Mouse (Mus musculus) hindbrain, embryonic 10.5 days (tissue): ENCODE data around the gene Sugct. TPM values are rescaled to one million over a fixed set of nuclear protein-coding genes. Genes with fewer than 3 reads are reported as not detected.
A peak's percentile ranks its signal among the peaks of the same experiment; 100 is the strongest.

Source experiments
- DNase-seq: peaks from one replicate; pipeline ENCODE4 v3.0.0-alpha.2; 2017; ENCODE audit warnings: low spot score
- H3K27ac ChIP-seq: fragments of 300-500 bp; sonication (generic); 2 replicates; pipeline ENCODE4 v1.5.1; 2016; ENCODE audit warnings: mild to moderate bottlenecking, moderate library complexity
- H3K27me3 ChIP-seq: fragments of 300-500 bp; sonication (generic); 2 replicates; pipeline ENCODE4 v1.6.1; 2016; ENCODE audit warnings: mild to moderate bottlenecking; ENCODE audit not compliant: poor library complexity, insufficient read depth, severe bottlenecking
- H3K36me3 ChIP-seq: fragments of 300-500 bp; sonication (generic); 2 replicates; pipeline ENCODE4 v1.6.1; 2016; ENCODE audit warnings: mild to moderate bottlenecking, moderate library complexity
- H3K4me1 ChIP-seq: fragments of 300-500 bp; sonication (generic); replicated peaks from 2 replicates; pipeline ENCODE4 v1.6.1; 2016; ENCODE audit warnings: mild to moderate bottlenecking
- H3K4me3 ChIP-seq: fragments of 300-500 bp; sonication (generic); 2 replicates; pipeline ENCODE4 v1.5.1; 2016; ENCODE audit warnings: mild to moderate bottlenecking, moderate library complexity
- H3K9me3 ChIP-seq: fragments of 300-500 bp; sonication (generic); 2 replicates; pipeline ENCODE4 v1.6.1; 2016; ENCODE audit warnings: mild to moderate bottlenecking, moderate library complexity
- WGBS: fragments of 180-500 bp; shearing (Covaris S2); methylation state at CpG from one replicate; pipeline ENCODE4 v1.1.7; 2016; 5-methylcytosine and 5-hydroxymethylcytosine counted together
- polyA plus RNA-seq: library from polyadenylated mRNA; unstranded; fragments of >200 nt; fragmentation: Nextera tagmentation; extraction: Ambion mirVana; gene quantifications from 2 replicates; pipeline ENCODE4 v1.2.1, GENCODE M21; 2016

Sugct gene
- polyA plus RNA-seq = 3.1 and 3.7 TPM in 2 replicates

DNA sequence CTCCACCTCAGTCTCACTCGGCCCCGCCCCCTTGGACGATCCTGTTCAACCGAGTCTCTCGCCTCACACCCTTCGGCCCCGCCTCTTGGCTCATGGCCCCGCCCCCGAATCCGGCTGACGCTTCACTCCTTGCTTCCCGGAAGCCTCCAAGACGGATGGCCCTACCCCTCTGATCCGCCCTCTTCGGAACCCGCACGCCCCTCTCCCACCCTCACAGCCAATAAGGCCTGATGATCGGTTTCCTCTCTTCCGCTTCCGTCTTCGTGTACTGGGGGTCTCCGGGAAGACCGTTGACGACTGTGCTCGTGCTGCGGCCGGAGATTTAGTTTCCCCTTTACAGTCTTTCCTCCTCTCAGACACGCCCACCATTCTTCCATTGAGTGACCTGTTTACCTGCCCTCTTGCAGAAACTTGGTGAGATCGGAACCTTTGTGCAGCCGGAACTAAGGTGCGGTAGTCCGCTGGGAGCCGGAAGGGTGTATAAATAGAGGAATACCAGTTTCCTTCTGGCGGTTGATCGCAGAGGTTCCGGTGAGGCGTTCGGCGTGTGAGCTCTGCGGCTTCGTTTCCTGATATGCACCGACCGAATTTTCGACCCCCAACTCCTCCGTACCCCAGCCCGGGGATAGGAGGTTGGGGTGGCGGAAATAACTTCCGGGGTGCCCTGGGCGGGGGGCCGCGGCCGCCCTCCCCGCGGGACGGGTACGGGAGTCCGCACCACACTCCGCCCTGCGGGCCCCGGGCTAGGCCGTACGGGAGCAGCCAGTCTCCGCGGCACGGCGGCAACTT, at the start of gene Sugct, which contains the start of gene Mplkip:
Gene Sugct, minus strand, starts transcription at position 643 of the 789 bp plus-strand sequence.
Gene Mplkip, plus strand, starts transcription at position 282 of the 789 bp plus-strand sequence.
- under 1% methylated on average over 66 of the region's 66 CpGs for WGBS
- peak within 1 kb of the TSS; percentile 94 for H3K27ac ChIP-seq
- H3K4me1 ChIP-seq = peaks cover 15% of the 10 kb centered on the region
- peak within 1 kb of the TSS; percentile 85 for H3K4me3 ChIP-seq
- H3K36me3 ChIP-seq = peaks cover 4% of the 10 kb centered on the region; the same call in 1 of the 2 replicates
- no peaks in the 10 kb centered on the region for H3K27me3 ChIP-seq
- no peaks in the 10 kb centered on the region for H3K9me3 ChIP-seq
- peak; percentile 100 for DNase-seq

DNA sequence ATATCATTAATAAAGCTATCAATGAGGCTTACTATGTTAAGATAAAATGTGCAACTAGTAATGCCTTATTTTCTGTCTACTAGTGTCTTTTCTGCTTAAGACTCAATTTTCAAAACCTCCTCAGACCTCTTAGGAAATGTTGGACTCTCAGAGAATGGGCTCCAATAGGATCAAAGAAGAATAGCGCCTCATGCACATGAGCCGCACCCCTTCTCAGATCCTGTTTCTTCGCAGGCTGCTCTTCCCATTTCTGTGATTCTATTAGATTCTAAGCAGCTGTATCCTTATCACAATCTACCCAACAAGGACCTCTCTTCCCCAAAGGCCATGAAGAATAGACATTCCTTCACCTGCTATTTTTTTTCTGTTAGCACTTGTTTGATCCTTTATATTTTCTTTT, 33.4 kb upstream of the Sugct start:
- Histone ChIP-seq H3K4me3 (no peak overlapping the region), H3K36me3 (peaks cover 26% of the 10 kb centered on the region), H3K27ac (no peak overlapping the region), H3K9me3 (no peaks in the 10 kb centered on the region), H3K27me3 (no peaks in the 10 kb centered on the region), H3K4me1 (no peaks in the 10 kb centered on the region)
- WGBS = 96% methylated on average over 3 of the region's 3 CpGs
- DNase-seq = no peak

DNA sequence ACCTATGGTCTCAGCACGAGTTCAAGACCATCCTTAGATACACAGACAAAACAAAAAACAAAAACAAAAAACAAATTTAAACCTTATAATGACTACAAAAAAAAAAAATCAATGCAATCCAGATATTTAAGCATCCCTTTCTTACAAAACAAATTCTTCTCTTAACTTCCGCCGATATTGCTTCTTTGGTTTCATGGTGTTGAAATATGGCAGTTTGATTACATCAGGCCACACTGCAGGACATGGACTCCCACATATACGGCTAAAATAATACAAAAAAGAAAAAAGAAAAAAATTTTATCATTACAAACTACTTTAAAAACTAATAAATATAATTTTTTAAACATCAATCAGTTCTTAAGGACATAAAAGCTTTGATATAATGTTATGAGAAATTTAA, 32.6 kb upstream of the Sugct start:
- H3K4me3 ChIP-seq = no peak overlapping the region
- no peaks in the 10 kb centered on the region for H3K27me3 ChIP-seq
- no peaks in the 10 kb centered on the region for H3K4me1 ChIP-seq
- WGBS = 93% methylated on average over 4 of the region's 4 CpGs
- H3K27ac ChIP-seq = no peak overlapping the region
- H3K9me3 ChIP-seq = no peaks in the 10 kb centered on the region
- no peak for DNase-seq
- H3K36me3 ChIP-seq = peaks cover 25% of the 10 kb centered on the region

DNA sequence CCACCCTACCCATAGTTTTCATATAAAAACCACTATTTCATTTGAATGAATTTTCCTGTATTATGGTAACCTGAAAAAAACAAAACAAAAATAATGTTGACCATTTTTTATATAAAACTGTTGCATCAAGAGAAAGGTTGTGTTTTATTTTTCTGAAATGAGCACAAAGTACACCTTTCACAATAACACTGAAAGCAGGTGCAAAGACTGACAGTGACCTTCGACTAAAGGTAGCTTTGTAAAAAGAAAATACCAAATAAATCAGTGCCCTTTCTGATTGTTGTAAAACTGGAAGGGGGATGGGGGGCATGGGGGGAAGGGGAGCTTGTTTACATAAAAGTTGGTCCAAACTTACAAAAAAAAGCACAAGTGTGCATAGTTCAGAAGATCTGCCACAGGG, 22.0 kb upstream of the Sugct start:
- no peaks in the 10 kb centered on the region for H3K9me3 ChIP-seq
- H3K27me3 ChIP-seq = no peaks in the 10 kb centered on the region
- no peak for DNase-seq
- no peak overlapping the region for H3K4me3 ChIP-seq
- H3K27ac ChIP-seq = no peak overlapping the region
- 97% methylated on average over 1 of the region's 1 CpGs for WGBS
- H3K36me3 ChIP-seq = peaks cover 49% of the 10 kb centered on the region
- no peaks in the 10 kb centered on the region for H3K4me1 ChIP-seq

DNA sequence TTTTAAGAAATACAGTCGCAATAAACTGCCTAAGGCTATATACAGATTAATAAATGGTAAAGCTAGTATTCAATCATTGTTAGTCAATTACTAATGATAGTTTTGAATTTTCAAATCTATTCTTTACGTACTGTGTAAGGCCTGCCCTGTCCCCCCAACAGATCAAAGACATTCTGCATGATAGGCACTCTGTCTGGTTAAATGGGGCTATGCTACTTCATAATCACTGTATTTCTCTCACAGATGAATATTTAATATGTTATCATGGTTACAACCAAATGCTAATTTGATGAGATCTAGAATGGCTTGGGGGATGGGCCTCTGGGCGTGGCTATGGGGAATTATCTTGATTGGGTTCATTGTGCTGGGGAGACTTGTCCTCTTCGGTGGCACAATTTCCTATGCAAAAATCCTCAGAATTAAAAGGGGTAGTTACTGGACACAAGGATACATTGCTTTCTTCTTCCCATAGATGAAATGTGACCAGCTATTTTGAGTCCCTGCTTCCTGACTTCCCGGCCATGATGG, 13.5 kb upstream of the Sugct start:
- WGBS = 90% methylated on average over 5 of the region's 5 CpGs
- H3K27ac ChIP-seq = no peak overlapping the region
- no peaks in the 10 kb centered on the region for H3K9me3 ChIP-seq
- H3K4me1 ChIP-seq = no peaks in the 10 kb centered on the region
- DNase-seq = no peak
- peaks cover 3% of the 10 kb centered on the region; the same call in 1 of the 2 replicates for H3K36me3 ChIP-seq
- no peak overlapping the region for H3K4me3 ChIP-seq
- H3K27me3 ChIP-seq = no peaks in the 10 kb centered on the region

DNA sequence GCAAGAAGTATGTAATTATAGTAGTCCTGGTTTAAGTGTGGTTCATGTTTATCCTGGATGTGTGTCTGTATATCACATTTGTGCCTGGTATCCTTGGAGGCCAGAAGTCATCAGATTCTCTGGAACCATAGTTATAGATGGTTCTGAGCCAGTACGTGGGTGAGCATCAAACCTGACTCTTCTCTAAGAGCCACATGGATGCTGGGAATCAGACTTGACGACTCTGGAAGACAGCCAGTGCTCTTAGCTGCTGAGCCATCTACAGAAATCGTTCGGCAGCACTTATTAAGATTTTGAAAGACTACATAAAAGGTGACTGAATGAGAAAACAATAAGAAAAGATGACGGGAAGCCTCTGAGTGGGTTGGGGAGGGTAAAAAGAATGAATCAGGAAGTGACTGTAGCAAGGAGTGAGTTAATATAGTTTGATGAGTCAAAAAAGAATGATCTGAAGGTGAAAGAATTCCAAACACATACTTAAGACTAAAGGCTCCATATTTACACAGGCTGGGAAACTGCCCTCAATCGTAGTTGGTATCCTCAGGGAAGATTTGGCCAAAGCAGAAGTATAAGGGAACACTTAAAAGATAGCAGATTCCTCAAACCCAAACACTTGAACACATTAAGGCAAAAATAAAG, 10.0 kb upstream of the Sugct start:
- DNase-seq = no peak
- Histone ChIP-seq H3K4me1 (no peaks in the 10 kb centered on the region), H3K36me3 (peaks cover 3% of the 10 kb centered on the region; the same call in 1 of the 2 replicates), H3K27ac (no peak overlapping the region), H3K27me3 (no peaks in the 10 kb centered on the region), H3K9me3 (no peaks in the 10 kb centered on the region), H3K4me3 (no peak overlapping the region)
- WGBS = 91% methylated on average over 6 of the region's 6 CpGs

DNA sequence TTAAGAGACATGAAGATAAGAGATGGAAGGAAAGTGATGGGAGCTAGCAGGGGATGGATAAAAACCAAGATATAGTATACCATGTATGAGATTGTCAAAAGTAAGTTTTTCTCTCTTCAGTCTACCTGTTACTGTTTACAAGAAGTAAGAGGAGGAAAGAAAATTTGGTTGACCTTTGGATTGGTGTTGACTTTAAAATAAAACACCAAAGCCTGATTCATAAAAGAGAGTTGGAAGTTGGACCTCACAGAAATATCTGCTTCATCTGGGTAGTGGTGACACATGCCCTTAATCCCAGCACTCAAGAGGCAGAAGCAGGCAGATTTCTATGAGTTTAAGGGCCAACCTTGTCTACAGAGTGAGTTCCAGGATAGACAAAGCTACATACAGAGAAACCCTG, 7.0 kb upstream of the Sugct start:
- Histone ChIP-seq H3K27me3 (no peaks in the 10 kb centered on the region), H3K27ac (no peak overlapping the region), H3K9me3 (no peaks in the 10 kb centered on the region), H3K36me3 (peaks cover 8% of the 10 kb centered on the region; the same call in 1 of the 2 replicates), H3K4me1 (no peaks in the 10 kb centered on the region), H3K4me3 (no peak overlapping the region)
- DNase-seq = no peak

DNA sequence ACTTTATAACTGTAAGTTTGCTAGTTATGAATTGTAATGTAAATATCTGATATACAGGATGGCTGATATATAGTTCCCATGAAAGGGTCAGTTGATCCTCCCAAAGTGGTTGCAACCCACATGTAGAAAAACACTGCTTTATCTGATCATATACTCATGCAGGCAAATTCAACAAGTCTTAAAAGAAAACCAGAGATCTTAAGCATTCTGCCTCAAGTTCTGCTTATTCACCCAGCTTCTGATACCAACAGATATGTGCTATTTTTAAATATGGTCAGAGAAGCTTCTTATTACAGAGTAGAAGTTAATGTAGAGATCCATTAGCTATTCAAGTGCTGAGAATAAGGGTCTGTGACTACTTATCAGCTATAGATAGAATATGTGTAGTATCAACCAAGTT, 6.0 kb upstream of the Sugct start:
- H3K27ac ChIP-seq = no peak overlapping the region
- H3K36me3 ChIP-seq = peaks cover 8% of the 10 kb centered on the region; the same call in 1 of the 2 replicates
- no peak overlapping the region for H3K4me3 ChIP-seq
- H3K9me3 ChIP-seq = no peaks in the 10 kb centered on the region
- DNase-seq = no peak
- H3K4me1 ChIP-seq = peaks cover 7% of the 10 kb centered on the region
- no peaks in the 10 kb centered on the region for H3K27me3 ChIP-seq

DNA sequence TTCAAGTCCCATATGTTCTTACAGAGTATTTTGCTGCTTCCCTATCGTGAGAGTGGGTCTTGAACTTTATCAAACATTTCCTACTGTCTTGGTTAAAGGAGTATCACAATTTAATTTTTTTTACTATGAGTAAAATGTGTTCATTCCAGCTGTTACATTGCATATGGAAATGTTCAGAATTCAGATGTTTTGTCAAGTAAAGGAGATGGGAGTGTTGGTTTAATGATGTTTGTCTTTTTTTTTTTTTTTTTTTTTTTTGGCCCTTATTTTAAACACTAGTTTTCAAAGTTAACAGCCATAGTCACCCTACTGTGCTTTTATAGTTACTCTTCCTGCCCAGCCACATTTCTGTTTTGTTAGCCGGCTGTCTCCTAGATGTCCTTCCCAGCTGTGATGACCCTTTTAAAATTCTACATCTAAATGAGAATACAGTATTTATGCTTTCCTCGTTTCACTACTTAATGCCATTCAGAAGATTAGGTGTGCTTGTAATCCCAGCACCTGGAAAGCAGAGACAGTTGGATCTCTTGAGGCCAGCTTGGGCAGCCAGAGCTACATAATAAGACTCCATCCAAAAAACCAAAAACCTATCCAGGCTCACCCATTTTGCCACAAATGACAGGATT, 4.8 kb upstream of the Sugct start:
- no peak for DNase-seq
- Histone ChIP-seq H3K9me3 (no peaks in the 10 kb centered on the region), H3K4me3 (no peak overlapping the region), H3K36me3 (peaks cover 8% of the 10 kb centered on the region; the same call in 1 of the 2 replicates), H3K4me1 (peaks cover 12% of the 10 kb centered on the region), H3K27me3 (no peaks in the 10 kb centered on the region), H3K27ac (no peak overlapping the region)
- WGBS = 87% methylated on average over 3 of the region's 3 CpGs

DNA sequence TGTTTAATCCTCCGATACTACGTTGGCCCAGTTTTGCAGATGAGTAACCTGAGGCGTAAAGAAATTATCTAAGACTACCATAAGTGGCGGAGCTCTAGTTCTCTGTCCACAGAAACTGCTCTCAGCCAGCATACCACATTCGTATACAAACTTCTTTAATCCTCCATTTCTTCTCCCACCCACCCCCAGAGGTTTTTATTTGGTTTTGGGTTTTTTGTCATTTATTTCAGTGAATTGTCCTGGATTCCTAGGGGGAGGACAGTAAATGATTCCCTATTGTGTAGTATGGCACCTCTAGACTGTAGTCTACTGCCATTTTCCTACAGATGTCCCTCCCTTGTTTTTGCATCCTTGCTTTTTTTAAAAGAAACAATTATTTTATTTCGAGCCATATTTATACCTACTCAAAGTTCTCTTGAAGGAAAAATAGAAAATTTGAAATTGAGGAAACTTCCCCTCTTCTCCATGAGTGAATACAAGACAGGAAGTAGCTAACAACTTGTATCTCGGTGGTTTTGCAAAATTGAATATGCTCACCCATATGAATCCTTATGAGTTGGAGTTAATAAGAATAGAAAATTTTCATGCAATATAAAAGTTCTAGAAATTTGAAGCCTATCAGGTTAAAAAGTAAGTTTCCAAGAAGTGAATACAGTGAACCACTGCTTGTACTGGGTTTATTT, 686 bp upstream of the Sugct start:
- DNase-seq = no peak
- WGBS = 20% methylated on average over 7 of the region's 7 CpGs
- peak overlapping the region; percentile 85 for H3K4me3 ChIP-seq
- peaks cover 8% of the 10 kb centered on the region; the same call in 1 of the 2 replicates for H3K36me3 ChIP-seq
- H3K27ac ChIP-seq = peak overlapping the region; percentile 94
- no peaks in the 10 kb centered on the region for H3K27me3 ChIP-seq
- H3K4me1 ChIP-seq = peaks cover 15% of the 10 kb centered on the region
- H3K9me3 ChIP-seq = no peaks in the 10 kb centered on the region

DNA sequence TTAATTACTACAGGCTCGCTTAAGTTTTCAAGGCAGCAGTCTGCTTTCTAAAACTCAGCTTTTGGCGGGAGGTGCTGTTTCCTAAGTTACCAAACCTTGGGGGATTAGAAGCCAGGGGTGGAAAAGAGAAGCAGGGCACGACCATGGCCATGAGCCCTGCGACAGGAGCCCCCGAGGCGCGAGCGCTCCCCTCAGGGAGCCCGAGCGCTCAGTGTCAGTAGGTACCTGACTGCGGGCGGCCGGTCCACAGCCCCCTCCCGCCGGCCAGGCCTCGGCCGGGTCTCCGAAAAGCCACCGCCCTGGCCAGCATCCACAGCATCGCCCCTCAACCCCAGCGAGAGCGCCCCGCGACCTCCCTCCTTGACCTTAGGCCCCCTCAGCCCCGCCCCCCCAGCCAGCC, 939 bp downstream of the Sugct start:
- DNase-seq = no peak
- H3K4me3 ChIP-seq = peak overlapping the region; percentile 85
- no peaks in the 10 kb centered on the region for H3K9me3 ChIP-seq
- H3K4me1 ChIP-seq = peaks cover 15% of the 10 kb centered on the region
- WGBS = 1% methylated on average over 24 of the region's 25 CpGs
- H3K27me3 ChIP-seq = no peaks in the 10 kb centered on the region
- peaks cover 4% of the 10 kb centered on the region; the same call in 1 of the 2 replicates for H3K36me3 ChIP-seq
- H3K27ac ChIP-seq = peak overlapping the region; percentile 94

DNA sequence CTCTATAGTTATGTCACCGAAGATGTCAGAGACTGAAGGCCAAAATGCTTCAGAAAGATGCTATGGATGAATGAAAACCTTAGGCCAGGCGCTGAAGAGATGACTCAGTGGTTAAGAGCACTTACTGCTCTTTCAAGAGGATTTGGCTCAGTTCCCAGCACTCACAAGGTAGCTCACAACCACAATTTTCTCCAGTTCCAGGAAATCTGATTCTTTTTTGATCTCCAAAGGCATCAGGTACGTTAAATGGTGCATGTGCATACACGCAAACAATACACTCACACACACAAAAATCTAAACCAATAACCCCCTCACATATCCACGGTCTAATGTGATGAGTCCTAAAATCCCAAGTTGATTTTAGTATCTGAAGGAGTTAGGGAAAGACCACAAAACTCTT, 1.5 kb downstream of the Sugct start:
- WGBS = 77% methylated on average over 5 of the region's 5 CpGs
- no peak for DNase-seq
- Histone ChIP-seq H3K4me3 (peak overlapping the region; percentile 85), H3K27me3 (no peaks in the 10 kb centered on the region), H3K4me1 (peaks cover 15% of the 10 kb centered on the region), H3K36me3 (peaks cover 4% of the 10 kb centered on the region; the same call in 1 of the 2 replicates), H3K9me3 (no peaks in the 10 kb centered on the region), H3K27ac (no peak overlapping the region)
